8 mouse cellular contexts compared by ENCODE assay signal in genomic region chr7:128687821-128688564, GRCm38 (mm10). TPM values are rescaled to one million over a fixed set of nuclear protein-coding genes. Genes with fewer than 3 reads are reported as not detected.
DNase-seq lines count a peak whose midpoint lies in the region; ATAC-seq and TF ChIP-seq lines count a peak whose summit lies in the region.

No protein-coding gene starts in this region.

- H3K36me3 ChIP-seq in forebrain, embryonic 15.5 days: peaks cover 60% of the 10 kb centered on the region
- H3K36me3 ChIP-seq in neural tube, embryonic 15.5 days: peaks cover 60% of the 10 kb centered on the region
- no peaks in the 10 kb centered on the region for H3K36me3 ChIP-seq in testis, adult 2 months (ENCODE audit: control insufficient read depth, insufficient read depth, low read length)

- no peak for TF ChIP-seq CTCF in testis, adult 2 months (IDR thresholded peaks at IDR 0.05; ENCODE audit: control insufficient read depth, insufficient read depth, insufficient replicate concordance, low read depth, low read length)

- intact Hi-C loops in heart, postnatal 14 days (cut with DNase I): loop anchor here (5.0 kb wide), 1 partner anchor 126 kb away; no protein-coding TSS in a partner anchor

- ATAC-seq in forebrain, embryonic 15.5 days (replicated peaks): peak; percentile 83
- peak; percentile 83 for ATAC-seq in neural tube, embryonic 15.5 days (ENCODE audit: low FRiP score)

- H3K9ac ChIP-seq in forebrain, embryonic 15.5 days (replicated peaks): peak overlapping the region; percentile 66
- H3K9ac ChIP-seq in neural tube, embryonic 15.5 days (replicated peaks): peak overlapping the region; percentile 58

- no peaks in the 10 kb centered on the region for H3K27me3 ChIP-seq in forebrain, embryonic 15.5 days
- no peaks in the 10 kb centered on the region for H3K27me3 ChIP-seq in neural tube, embryonic 15.5 days (replicated peaks)
- H3K27me3 ChIP-seq in testis, adult 2 months (ENCODE audit: control insufficient read depth, insufficient read depth, low read length): no peaks in the 10 kb centered on the region

- peaks cover 5% of the 10 kb centered on the region; the same call in 1 of the 2 replicates for H3K9me3 ChIP-seq in forebrain, embryonic 15.5 days
- no peaks in the 10 kb centered on the region for H3K9me3 ChIP-seq in neural tube, embryonic 15.5 days (replicated peaks)

- 50% methylated on average over 56 of the region's 56 CpGs for WGBS in forebrain, embryonic 15.5 days
- WGBS in neural tube, embryonic 15.5 days: 44% methylated on average over 56 of the region's 56 CpGs

- peak overlapping the region; percentile 49 for H3K4me2 ChIP-seq in forebrain, embryonic 15.5 days (replicated peaks)
- peak overlapping the region; percentile 53 for H3K4me2 ChIP-seq in neural tube, embryonic 15.5 days

- H3K4me1 ChIP-seq in forebrain, embryonic 15.5 days: peaks cover 17% of the 10 kb centered on the region
- peaks cover 17% of the 10 kb centered on the region for H3K4me1 ChIP-seq in neural tube, embryonic 15.5 days
- H3K4me1 ChIP-seq in testis, adult 2 months (ENCODE audit: control insufficient read depth, insufficient read depth, low read length): no peaks in the 10 kb centered on the region; the same call in 1 of the 2 replicates

- peak; percentile 87 for DNase-seq in ES-CJ7 (ENCODE audit: low read depth, low spot score)
- peak; percentile 90 for DNase-seq in cerebellum, adult 11-12 months
- peak; percentile 67 for DNase-seq in heart, postnatal 14 days
- DNase-seq in layer of hippocampus, adult 18-20 months (ENCODE audit: low spot score in 2 of 2): peak; percentile 81 to 87
- peak; percentile 58 to 63 for DNase-seq in lung, adult 18-20 months

- H3K27ac ChIP-seq in forebrain, embryonic 15.5 days (replicated peaks): peak overlapping the region; percentile 96
- H3K27ac ChIP-seq in neural tube, embryonic 15.5 days (replicated peaks): peak overlapping the region; percentile 88
- H3K27ac ChIP-seq in testis, adult 2 months (ENCODE audit: control insufficient read depth, insufficient read depth, low read depth, low read length): peak overlapping the region; percentile 55; the same call in 1 of the 2 replicates

- TF ChIP-seq POLR2A in testis, adult 2 months (IDR thresholded peaks at IDR 0.05; ENCODE audit: control insufficient read depth, low read depth, low read length): peak; percentile 53; the same call in 1 of the 2 replicates

- peak overlapping the region; percentile 52 for H3K4me3 ChIP-seq in forebrain, embryonic 15.5 days
- H3K4me3 ChIP-seq in neural tube, embryonic 15.5 days (replicated peaks): peak overlapping the region; percentile 48
- peak overlapping the region; percentile 89 for H3K4me3 ChIP-seq in testis, adult 2 months (ENCODE audit: control insufficient read depth, low read depth, low read length)

RNA-seq across cellular contexts. Expression of gene Mcmbp, which starts 52.3 kb away (rescaled TPM):
- 61.0 and 61.5 TPM in 2 replicates for polyA plus RNA-seq in forebrain, embryonic 15.5 days (2015; fragmentation: Nextera tagmentation; extraction: Ambion mirVana)
- total RNA-seq in heart, postnatal 14 days (2021): 10 to 100 TPM; 26.3 to 27.2 TPM
- total RNA-seq in layer of hippocampus, adult 18-20 months (2021): 10 to 100 TPM; 27.4 to 28.1 TPM
- 39.5 and 42.8 TPM in 2 replicates for polyA plus RNA-seq in neural tube, embryonic 15.5 days (2015; fragmentation: Nextera tagmentation; extraction: Ambion mirVana)
- 8.9 and 9.0 TPM in 2 replicates for polyA plus RNA-seq in testis, adult 2 months (2012; rRNA removed)

RNA-seq across cellular contexts. Expression of gene Sec23ip, which starts 56.8 kb away (rescaled TPM):
- polyA plus RNA-seq in forebrain, embryonic 15.5 days (2015; fragmentation: Nextera tagmentation; extraction: Ambion mirVana): 35.8 and 35.9 TPM in 2 replicates
- total RNA-seq in heart, postnatal 14 days (2021): 10 to 100 TPM; 27.7 to 31.6 TPM
- 10 to 100 TPM; 49.7 to 50.6 TPM for total RNA-seq in layer of hippocampus, adult 18-20 months (2021)
- 35.7 and 36.6 TPM in 2 replicates for polyA plus RNA-seq in neural tube, embryonic 15.5 days (2015; fragmentation: Nextera tagmentation; extraction: Ambion mirVana)
- 88.4 and 92.0 TPM in 2 replicates for polyA plus RNA-seq in testis, adult 2 months (2012; rRNA removed)

Comparison
In these comparisons a context has a peak if more than half of its experiments do, and no peak if none do; other contexts are left out.
1. Peak in every context shown above with its lines: DNase-seq, ATAC-seq, H3K4me3 ChIP-seq and H3K27ac ChIP-seq.